Mouse (Mus musculus) ES-Bruce4 (cell line): ENCODE data around the gene Kcnh2.

Source experiments
- CTCF ChIP-seq: IDR thresholded peaks from one replicate; pipeline ENCODE4 v1.8.1; 2011; ENCODE audit warnings: low read depth, low read length
- POLR2A ChIP-seq: IDR thresholded peaks from one replicate; pipeline ENCODE4 v1.8.1; 2011; ENCODE audit warnings: low read length; ENCODE audit not compliant: insufficient read depth

GRCm38 (mm10) chr5:24364061-24364460 lies 12.7 kb upstream of the Kcnh2 start:
- TF ChIP-seq CTCF (no peak), POLR2A (no peak)
